Mouse (Mus musculus): ENCODE measurements around the gene Slc26a10.
"Not testable (repeated sequence)": the region's sequence is repeated elsewhere in the genome, so short reads cannot be mapped to it uniquely, and the experiment has no call there.

Slc26a10 gene

DNA sequence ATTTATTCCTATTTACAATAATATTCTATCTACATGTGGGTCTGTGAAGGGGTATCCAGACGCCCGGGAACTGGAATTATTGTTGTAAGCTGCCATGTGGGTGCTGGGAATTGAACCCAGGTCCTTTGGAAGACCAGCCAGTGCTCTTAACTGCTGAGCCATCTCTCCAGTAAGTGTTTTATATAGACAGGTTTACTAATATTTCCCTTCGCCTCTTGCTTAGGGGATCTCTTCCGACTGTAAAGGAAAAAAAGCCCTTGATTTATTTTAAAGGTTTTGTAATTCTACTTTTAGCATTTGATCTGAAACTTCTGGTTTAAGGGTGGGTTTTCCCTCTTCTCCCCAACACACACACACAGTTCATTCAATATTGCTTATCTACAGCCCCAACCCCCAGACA is 16.3 kb downstream of the Slc26a10 start:
- DNase-seq (ENCODE audit: low read depth, low spot score), result no peak

DNA sequence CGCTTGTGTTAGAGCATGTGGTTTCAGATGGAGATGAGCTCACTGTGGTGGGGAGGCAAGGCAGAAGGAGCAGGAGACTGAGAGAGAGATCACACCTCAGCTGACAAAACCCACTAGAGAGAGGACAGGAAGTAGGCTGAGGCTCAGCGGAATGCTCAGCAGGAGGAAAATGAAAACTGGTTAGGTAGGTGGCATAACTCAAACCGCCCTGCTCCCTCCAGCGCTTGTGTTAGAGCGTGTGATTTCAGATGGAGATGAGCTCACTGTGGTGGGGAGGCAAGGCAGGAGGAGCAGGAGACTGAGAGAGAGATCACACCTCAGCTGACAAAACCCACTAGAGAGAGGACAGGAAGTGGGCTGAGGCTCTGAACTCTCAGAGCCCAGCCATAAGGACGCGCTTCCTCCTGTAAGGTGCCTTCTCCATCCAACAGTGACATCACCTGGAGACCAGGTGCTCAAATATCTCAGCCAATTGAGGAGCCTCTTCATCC is 17.6 kb downstream of the Slc26a10 start:
- DNase-seq (ENCODE audit: low read depth, low spot score), result not testable (repeated sequence)

DNA sequence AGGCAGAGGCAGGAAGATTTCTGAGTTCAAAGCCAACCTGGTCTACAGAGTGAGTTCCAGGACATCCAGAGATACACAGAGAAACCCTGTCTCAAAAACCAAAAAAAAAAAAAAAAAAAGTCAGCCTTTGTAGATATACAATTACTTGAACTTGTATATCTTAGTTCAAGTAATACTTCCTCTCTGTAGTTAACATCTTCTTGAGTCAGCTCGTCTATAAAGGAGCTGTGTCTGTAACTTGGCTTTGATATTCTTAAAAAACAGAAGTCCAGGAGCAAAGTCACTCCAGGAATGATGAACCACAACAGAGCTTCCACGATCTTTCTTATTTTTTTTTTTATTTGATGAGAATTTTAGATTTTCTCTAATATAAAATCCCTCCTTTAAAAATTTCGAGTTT is 19.7 kb downstream of the Slc26a10 start:
- DNase-seq (ENCODE audit: low read depth, low spot score), result no peak

DNA sequence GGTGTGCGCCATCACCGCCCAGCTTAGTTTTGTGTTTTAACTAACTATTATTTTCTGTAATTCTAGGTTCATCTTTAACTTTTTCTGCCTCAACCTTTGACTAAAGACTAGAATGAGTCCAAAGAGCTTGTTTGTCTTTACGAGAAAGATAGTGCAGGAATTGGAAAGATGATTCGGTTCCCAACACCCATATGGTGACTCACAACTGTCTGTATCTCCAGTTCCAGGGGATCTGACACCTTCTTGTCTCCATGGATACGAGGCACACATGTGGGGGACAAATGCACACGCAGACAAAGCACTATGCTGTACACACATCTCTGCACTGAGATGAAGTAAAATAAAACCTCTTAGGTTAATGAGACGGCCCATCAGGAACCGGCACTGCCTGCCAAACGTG is 20.4 kb downstream of the Slc26a10 start:
- DNase-seq (ENCODE audit: low read depth, low spot score), result no peak

DNA sequence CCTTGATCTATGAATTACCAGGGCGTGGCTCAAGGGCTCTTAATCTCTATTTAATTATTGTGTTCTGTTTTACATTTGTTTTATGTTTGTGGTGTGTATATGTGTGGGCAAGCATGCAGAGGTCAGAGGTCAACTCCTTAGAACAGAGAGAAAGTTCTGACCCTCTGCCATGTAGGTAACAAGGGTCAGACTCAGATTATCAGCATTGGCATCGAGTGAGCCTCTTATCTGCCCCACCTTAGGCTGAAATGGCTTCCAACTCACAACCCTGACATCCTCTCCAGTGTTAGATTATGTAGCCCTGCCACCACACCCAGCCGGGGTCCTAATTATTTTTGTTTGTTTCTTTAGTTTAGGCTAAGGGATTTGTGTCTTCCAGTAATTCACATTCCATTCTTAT is 22.0 kb downstream of the Slc26a10 start:
- DNase-seq (ENCODE audit: low read depth, low spot score), result no peak

DNA sequence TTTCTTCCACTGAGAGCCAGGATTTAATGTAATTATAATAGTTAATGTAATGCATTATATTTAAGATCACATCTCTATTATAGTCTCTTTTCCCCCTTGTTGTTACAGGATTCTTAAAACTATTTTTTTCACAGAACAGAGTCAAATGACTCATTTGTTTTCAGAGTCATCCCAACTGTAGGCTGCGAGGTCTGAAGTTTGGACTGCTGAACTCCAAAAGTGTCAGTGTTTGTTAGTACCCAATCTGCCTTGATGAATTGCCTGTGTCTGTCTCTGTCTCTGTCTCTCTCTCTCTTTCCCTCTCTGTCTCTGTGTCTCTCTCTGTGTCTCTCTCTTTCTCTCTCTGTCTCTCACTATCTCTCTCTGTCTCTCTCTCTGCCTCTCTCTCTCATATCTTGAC is 23.9 kb downstream of the Slc26a10 start:
- DNase-seq (ENCODE audit: low read depth, low spot score), result no peak

DNA sequence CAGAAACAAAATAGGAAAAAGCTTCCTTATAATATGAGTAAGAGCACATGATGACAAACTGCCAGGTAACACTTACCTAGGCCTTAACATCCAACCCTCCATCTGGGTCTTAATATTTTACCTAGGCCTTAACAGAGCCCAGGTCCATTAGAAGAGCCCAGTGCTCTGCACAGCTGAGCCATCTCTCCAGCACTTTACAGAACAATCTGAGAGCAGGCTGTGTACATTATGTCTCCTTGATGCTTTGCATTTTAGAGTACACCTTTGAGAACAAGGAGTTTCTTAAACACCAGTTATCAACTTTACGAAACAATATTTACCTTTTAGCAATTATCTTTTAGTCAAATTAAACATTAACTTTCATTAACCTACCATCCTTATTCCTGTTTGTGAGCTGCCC is 24.4 kb downstream of the Slc26a10 start:
- DNase-seq (ENCODE audit: low read depth, low spot score), result no peak

DNA sequence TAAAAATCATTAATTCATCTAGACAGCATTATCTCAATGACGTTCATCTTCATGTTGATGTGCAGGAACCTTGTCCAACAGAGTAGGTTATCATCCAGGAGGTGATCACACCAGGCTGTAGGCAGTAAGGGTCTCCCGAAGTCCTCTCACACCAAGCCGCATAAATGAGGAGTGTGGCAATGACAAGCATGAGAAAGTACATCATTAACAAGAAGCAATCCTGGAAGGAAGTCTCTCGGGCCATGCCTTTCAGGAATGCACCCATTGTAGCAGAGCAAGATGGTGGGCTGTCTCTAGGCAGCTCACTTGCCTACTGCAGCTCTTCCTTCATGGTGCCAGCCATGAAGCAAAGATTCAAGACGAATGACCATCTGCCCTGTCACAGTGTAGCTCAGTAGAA is 25.8 kb downstream of the Slc26a10 start:
- no peak for DNase-seq (ENCODE audit: low read depth, low spot score)

DNA sequence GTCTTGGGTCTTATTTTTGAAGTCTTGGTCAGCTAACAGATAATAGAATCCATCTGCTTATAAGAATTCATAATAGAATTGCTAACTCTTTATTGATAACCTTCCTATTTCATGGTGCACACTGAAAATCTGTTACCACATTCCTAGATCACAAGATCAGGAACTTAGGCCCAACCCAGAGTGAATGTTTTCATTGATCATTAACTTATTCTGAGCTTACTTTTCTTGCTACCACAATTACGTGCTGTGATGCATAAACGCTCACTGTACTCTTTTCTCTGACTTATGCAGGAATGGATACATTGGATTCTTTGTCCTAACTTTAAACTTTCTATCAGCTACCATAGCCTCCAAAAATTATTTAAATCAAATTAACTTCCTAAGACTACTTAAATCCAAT is 26.2 kb downstream of the Slc26a10 start:
- no peak for DNase-seq (ENCODE audit: low read depth, low spot score)

DNA sequence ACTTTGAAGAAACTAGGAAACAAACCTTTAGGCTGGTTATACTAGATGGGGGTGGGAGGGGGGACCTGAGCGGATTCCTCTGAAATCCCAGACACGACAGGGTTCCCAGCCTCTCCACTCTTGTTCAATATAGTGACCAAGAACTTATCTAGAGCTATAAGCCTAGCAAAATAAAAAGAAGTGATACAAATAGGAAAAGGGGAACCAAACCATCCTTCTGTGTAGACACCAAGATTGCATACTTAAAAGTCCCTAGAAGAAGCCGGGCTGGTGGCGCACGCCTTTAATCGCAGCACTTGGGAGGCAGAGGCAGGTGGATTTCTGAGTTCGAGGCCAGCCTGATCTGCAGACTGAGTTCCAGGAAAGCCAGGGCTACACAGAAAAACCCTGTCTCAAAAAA is 27.1 kb downstream of the Slc26a10 start:
- DNase-seq (ENCODE audit: low read depth, low spot score), result no peak

DNA sequence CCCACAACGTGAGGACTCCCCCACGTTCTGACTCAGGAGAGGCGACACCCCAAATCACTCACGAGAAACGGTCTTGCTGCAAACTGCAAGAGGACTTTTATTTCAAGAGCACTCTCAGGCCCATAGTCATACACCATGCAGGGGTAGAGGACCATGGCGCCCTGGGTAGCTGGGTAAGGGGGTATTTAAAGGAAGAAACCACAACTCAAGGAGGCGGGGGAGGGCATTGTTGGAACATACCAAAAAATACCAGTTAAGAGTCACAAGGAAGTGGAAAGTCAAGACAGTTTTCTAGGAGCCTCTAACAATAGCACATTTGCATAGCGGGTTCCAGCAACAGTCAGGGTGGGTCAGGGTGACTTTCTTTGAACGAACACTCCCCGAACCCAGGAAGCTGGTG is 27.9 kb downstream of the Slc26a10 start:
- DNase-seq (ENCODE audit: low read depth, low spot score), result peak; percentile 91

DNA sequence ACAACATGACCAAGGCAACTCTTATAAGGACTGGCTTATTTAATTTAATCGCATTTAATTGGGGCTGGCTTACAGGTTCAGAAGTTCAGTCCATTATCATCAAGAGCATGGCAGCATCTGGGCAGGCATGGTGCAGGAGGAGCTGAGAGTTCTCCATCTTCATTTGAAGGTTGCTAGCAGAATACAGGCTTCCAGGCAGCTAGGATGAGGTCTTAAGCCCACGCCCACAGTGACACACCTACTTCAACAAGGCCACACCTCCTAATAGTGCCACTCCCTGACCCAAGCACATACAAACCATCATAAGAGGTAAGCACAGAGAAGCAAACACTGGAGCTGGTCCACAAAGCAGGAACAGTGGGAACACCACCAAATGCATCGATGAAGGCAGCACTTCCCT is 29.2 kb downstream of the Slc26a10 start:
- not testable (repeated sequence) for DNase-seq (ENCODE audit: low read depth, low spot score)

DNA sequence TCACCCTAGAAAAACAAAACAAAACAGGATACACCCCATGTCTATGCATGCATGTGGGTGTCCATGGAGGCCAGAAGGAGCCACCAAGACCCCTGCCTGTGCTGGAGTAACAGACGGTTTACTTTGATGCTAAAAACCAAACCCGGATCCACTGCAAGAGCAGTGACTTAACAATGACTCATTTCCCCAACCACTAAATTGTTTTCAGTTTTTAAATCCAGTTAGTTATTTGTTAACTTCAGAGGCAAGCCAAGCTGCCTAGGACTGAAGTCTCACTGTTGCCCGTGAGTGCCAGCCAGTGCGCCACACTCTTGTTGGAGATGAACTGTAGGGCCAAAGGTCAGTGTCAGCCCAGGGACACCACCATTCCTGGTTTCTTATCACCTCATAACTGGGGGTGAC is 30.0 kb downstream of the Slc26a10 start:
- no peak for DNase-seq (ENCODE audit: low read depth, low spot score)

DNA sequence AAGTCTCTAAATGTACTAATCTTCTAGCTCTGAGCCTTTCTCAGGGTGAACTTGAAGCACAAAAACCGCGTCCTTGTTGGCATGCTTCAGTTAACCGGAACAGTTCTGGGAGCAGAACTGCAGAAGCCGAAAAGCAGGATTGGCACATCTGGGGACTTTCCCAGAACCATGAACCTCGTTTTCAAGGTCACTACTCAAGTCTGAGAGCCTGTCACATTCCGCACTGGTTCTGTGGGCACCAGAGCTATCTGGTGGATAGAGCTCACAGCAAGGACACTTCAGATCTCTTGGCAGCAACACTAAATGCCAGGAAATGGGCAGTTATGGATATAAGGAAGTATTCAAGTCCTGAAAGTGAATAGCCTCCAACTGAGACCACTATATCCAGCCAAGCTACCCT is 33.3 kb downstream of the Slc26a10 start:
- peak; percentile 59 for DNase-seq (ENCODE audit: low read depth, low spot score)

DNA sequence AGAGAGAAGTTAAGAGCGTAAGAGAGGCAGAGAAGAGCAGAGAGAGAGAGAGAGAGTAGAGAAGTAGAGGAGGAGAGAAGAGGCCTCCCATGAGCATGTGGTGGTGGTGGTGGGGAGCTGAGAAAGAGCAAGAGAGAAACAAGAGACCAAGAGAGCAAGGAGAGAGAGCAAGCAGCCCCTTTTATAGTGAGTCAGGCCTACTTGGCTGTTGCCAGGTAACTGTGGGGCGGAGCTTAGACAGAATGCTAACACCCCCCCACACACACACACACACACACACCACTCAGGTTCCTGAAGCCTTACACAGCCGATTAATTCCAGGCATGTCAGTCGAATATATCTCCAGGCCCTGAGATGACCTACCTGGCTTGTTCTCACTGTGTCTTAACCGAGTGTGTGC is 35.1 kb downstream of the Slc26a10 start:
- DNase-seq (ENCODE audit: low read depth, low spot score), result no peak

DNA sequence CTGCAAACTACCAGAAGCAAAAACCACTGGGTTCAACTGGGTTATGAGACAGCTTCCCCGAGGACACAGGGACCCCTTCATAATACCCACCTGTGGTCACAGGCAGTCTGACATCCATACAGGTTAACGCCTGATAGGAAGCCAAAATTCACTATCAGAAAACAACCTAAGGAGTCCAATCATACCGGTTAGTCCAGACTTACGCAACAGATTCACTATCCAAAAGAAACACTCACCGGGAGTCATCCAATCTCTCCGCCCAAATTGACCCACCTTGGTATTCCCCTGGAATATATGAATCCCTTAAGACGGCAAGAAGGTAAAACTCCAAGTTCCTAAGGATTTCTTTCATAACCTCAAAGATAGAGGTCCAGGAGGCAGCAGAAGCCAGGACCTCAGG is 35.9 kb downstream of the Slc26a10 start:
- no peak for DNase-seq (ENCODE audit: low read depth, low spot score)

DNA sequence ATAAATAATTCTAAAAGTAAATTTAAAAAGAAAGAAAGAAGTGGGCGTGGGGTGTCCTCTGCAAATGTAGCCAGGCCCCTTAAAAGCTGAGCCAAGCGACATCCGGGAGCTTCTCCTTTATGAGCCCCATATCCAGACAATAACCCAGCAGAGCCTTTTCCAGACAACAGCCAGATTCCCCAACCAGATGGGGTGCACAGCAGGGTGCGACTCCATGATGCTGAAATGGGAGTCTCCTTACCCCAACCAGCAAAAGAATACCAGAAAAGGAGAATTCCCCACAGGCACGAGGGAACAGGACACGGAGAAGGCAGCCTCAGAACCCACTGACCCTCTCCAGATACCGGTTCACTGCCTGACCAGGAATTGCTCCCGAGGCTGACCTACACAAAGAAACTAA is 37.2 kb downstream of the Slc26a10 start:
- no peak for DNase-seq (ENCODE audit: low read depth, low spot score)

DNA sequence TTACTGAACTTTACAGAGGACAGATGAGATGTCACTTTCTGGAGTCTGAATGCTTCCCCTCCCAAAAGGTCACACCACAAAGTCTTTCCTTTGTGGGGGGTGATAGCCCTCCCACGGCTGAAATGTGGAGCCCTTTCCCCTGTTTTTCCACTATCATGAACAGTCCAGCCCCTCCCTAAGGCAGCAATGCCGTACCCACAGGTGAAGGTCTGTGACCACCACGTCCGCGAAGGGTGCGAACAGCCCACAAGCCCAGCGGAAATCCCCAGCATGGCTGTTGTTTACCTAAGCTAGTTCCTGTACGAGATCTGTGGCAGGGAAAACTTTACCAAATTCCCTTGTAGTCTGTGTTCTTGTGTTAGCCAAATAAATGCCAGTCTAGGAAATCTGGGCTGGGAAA is 38.9 kb downstream of the Slc26a10 start:
- no peak for DNase-seq (ENCODE audit: low read depth, low spot score)

DNA sequence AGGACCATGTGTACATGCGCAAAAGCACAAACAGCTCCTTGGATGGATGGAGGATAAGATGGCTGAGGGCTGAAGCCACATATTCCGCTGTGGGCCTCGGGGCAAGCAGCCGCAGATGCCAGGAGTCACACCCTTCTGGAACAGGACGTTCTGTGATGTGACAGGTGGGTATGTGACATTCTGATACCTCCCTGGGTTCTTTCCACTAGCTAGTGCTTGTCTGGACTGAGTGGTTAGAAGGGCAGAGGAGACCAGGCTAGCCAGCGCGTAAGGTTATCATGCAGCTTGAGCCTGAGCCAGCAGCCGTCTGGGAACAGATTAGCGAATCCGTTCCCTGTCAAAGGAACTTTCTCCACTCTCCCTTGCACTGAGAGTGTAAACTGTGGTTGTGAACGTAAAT is 39.5 kb downstream of the Slc26a10 start:
- no peak for DNase-seq (ENCODE audit: low read depth, low spot score)

DNA sequence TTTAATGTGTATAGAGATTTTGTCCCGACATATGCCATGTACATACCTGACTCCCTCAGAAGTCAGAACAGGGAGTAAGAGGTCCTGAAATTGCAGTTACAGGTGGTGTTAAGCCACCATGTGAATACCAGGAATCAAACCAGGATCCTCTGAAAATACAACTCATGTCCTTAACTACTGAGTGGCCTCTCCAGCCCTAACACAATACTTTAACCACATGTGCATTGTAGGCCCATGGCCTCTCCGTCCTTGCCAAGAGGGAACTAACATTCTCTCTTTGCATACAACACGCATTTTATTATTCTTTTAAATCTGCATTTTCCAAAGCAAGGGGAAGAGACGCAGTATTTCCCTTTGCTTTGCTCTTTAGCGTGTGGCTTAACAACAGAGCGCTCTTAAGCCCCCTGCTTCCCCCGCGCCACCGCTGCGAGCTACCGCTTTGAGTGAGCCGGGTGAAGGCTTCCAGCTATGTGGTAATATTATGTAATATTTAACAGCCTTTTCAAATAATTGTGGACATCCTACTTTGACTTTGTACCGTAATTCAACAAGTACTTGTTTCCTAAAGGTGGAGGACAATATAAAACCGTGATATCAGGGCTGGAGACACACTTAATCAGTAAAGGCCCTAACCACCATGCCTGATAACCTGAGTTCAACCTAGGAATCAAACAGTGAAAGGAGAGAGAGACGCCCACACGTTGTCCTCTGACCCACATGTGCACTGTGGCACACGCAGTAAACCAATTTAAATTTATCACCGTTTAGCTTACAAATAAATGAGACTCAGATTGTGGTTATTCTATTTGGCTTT is 41.9 kb downstream of the Slc26a10 start:
- no peak for DNase-seq (ENCODE audit: low read depth, low spot score)

DNA sequence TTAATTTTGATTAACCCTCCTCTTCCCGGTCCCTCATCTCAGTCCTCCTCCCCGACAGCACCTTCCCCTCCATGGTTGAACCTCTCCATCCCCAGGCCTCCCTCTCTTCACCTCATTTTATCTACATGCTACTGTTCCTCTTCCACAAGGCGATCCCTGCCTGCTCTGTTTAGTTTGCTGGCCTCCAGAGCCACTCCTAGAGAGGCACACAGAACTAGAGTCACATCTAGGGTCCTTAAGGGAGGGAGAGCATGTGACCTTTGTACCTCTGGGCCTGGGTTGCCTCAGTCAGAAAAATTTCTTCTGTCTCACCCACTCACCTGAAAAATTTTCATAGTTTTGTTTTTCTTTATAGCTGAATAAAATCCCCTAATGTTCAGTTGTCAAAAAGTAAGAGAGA is 42.5 kb downstream of the Slc26a10 start:
- DNase-seq (ENCODE audit: low read depth, low spot score), result no peak

DNA sequence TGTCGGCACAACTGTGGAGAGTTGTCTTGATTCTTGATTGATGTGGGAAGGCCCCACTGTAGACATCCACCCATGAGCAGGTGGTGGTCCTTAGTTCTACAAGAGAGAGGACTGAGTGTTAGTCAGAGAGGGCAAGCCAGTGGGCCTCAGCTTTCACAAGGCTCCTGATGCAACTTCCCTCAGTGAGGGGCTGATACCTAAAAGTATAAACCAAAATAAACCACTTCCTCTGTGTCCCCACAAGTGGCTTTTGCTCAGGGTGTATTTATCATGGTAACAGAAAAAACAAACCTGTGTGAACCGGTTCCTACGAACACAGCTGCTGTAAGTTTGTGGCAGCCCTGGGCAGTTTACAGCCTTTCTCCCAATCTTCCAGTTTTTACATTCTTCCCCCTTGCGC is 43.9 kb downstream of the Slc26a10 start:
- no peak for DNase-seq (ENCODE audit: low read depth, low spot score)

DNA sequence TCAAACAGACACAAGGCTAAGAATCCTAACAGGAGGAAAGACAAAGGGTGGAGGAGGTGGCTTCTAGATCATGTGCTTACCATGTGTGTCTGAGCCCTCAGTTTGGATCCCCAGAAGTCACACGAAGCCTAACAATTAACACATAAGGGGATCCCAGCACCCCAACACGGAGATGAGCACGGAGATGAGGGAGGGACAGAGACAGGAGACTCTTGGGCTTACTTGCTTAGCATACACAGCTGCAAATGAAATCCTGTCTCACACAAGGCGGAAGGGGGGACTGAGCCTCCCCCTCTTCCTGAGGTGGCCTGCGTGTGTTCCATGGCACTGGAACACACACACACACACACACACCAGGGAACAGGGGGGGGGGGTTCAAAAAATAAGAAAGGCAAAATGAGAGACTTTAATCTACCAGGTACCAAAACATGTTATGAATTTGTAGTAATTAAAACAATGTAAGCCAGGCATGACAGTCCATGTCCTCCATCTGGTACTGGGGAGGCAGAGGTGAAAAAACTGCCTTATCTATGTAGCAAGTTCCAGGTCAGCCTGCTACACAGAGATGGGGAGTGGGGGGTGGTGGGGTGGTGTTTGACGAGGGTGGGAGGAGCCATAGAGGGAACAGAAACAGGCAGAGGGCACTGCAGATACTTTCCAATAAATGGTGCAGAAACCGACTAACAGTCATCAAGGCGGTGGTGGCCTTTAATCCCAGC is 45.2 kb downstream of the Slc26a10 start:
- no peak for DNase-seq (ENCODE audit: low read depth, low spot score)

Data from R1 (cell line).